Mouse (Mus musculus) small intestine, adult 10 weeks (tissue): ENCODE data around the gene Aunip. TPM values are rescaled to one million over a fixed set of nuclear protein-coding genes. Genes with fewer than 3 reads are reported as not detected.

Source experiments
- polyA plus RNA-seq: library from polyadenylated mRNA; stranded (reverse); fragments of 350-450 nt; fragmentation: Illumina TruSeq; extraction: RNeasy Lipid Tissue Mini Kit (QIAGEN cat#74804); gene quantifications from one replicate; pipeline ENCODE4 v1.2.3, GENCODE M21; 2014; ENCODE audit warnings: low replicate concordance

The Aunip gene
- 2.0 TPM for polyA plus RNA-seq

GRCm38 (mm10) chr4:134510845-134511411 lies at the start of gene Aunip:
Gene Aunip (plus strand): TSS chr4:134510999.

GRCm38 (mm10) chr4:134468215-134468575 lies 42.6 kb upstream of the Aunip start, which contains the start of gene Stmn1:
Gene Stmn1 (plus strand): TSS chr4:134468320.

GRCm38 (mm10) chr4:134496595-134497210 lies 14.1 kb upstream of the Aunip start, which contains the start of gene Paqr7:
Gene Paqr7 (plus strand): TSS chr4:134496697.

GRCm38 (mm10) chr4:134534932-134535786 lies 24.4 kb downstream of the Aunip start, which contains the start of gene Mtfr1l:
Gene Mtfr1l (minus strand): TSS chr4:134535387.

GRCm38 (mm10) chr4:134551494-134552316 lies 40.9 kb downstream of the Aunip start, which contains the start of gene Selenon:
Gene Selenon (minus strand): TSS chr4:134552166.

Other genes with a start within 250 kb of the Aunip start
- 28.0 TPM for gene Pdik1l, start 223.1 kb upstream of the Aunip start, polyA plus RNA-seq
- 0.48 TPM for gene Trim63, start 195.9 kb upstream of the Aunip start, polyA plus RNA-seq
- 17.2 TPM for gene Slc30a2, start 167.8 kb upstream of the Aunip start, polyA plus RNA-seq
- gene Extl1, start 127.1 kb upstream of the Aunip start, polyA plus RNA-seq: not detected
- gene Pafah2, start 114.7 kb upstream of the Aunip start, polyA plus RNA-seq: 19.8 TPM
- gene Stmn1, start 42.7 kb upstream of the Aunip start, polyA plus RNA-seq: 73.5 TPM
- 10.1 TPM for gene Paqr7, start 14.3 kb upstream of the Aunip start, polyA plus RNA-seq
- 27.0 TPM for gene Mtfr1l, start 24.4 kb downstream of the Aunip start, polyA plus RNA-seq
- 0.45 TPM for gene Selenon, start 41.2 kb downstream of the Aunip start, polyA plus RNA-seq
- 1.0 TPM for gene Man1c1, start 193.3 kb downstream of the Aunip start, polyA plus RNA-seq